Mouse (Mus musculus): Measurements from ENCODE around the gene Gapvd1. TPM values are rescaled to one million over a fixed set of nuclear protein-coding genes. Genes with fewer than 3 reads are reported as not detected.

Gapvd1 gene
- polyA plus RNA-seq, 1 experiment from 2014 or later: 119 TPM

GRCm38 (mm10) chr2:34739684-34740391 is 15.2 kb downstream of the Gapvd1 start:
- Histone ChIP-seq H3K4me3 (no peak overlapping the region), H3K9ac (no peak overlapping the region), H3K27me3 (no peaks in the 10 kb centered on the region), H3K27ac (replicated peaks) (no peak overlapping the region), H3K36me3 (0 out of 2 replicates have a peak, but pooled peaks cover 5% of the 10 kb centered on the region), H3K4me1 (replicated peaks) (no peaks in the 10 kb centered on the region), H3K9me3 (no peaks in the 10 kb centered on the region), H3K4me2 (no peak overlapping the region)
- 75% methylated on average over 1 of the region's 1 CpGs for WGBS
- ATAC-seq (ENCODE audit: low read depth): no peak

- no peaks in the 10 kb centered on the region for H3K36me3 ChIP-seq
- H3K4me1 ChIP-seq (replicated peaks): no peaks in the 10 kb centered on the region
- 70% methylated on average over 1 of the region's 1 CpGs for WGBS
- no peak overlapping the region for H3K27ac ChIP-seq (replicated peaks)
- no peak overlapping the region for H3K4me2 ChIP-seq
- no peaks in the 10 kb centered on the region for H3K9me3 ChIP-seq
- no peaks in the 10 kb centered on the region for H3K27me3 ChIP-seq
- H3K9ac ChIP-seq: no peak overlapping the region
- no peak overlapping the region for H3K4me3 ChIP-seq
- ATAC-seq (ENCODE audit: low read depth): no peak
Measured at GRCm38 (mm10) chr2:34737911-34738310, 17.1 kb downstream of the Gapvd1 start.

GRCm38 (mm10) chr2:34736626-34737025 is 18.4 kb downstream of the Gapvd1 start:
- no peaks in the 10 kb centered on the region for H3K4me1 ChIP-seq (replicated peaks)
- H3K4me2 ChIP-seq: no peak overlapping the region
- H3K27me3 ChIP-seq: no peaks in the 10 kb centered on the region
- no peaks in the 10 kb centered on the region for H3K36me3 ChIP-seq
- no peak overlapping the region for H3K4me3 ChIP-seq
- no peak overlapping the region for H3K9ac ChIP-seq
- 97% methylated on average over 1 of the region's 1 CpGs for WGBS
- ATAC-seq (ENCODE audit: low read depth): no peak
- H3K27ac ChIP-seq (replicated peaks): no peak overlapping the region
- H3K9me3 ChIP-seq: no peaks in the 10 kb centered on the region

DNA sequence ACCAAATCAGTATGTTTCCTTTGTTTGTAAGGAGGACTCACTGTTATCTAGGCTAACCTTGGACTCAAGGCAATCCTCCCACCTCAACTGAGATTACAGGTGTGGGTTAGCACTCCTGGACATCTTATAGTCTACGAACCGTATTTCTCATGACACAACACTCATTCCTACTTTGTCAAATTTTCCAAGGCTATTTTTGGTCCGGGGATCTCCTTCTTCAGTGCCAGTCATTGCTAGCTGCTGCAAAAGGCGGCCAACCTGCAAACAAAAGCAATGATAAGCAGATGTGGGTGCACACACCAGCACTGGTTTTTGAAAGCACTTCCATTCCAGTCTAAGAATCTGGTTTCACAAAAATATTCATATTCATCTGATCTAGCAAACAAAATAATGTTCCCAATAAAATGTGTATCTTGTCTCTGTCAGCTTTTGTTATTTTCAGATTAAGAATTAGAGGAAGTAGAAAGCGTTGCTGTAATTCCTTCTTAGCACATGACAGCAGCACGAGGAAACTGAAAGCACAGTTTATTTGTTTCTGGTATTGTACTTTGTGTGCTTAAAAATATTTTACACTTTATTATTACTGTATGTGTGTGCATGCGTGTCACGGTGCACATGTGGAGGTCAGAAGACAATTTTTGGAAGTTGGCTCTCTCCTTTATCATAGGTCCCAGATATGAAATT is 27.8 kb downstream of the Gapvd1 start:
- no peaks in the 10 kb centered on the region for H3K9me3 ChIP-seq
- no peak overlapping the region for H3K27ac ChIP-seq (replicated peaks)
- no peak overlapping the region for H3K9ac ChIP-seq
- no peaks in the 10 kb centered on the region for H3K4me1 ChIP-seq (replicated peaks)
- no peak overlapping the region for H3K4me3 ChIP-seq
- H3K27me3 ChIP-seq: no peaks in the 10 kb centered on the region
- peaks cover 54% of the 10 kb centered on the region for H3K36me3 ChIP-seq
- 95% methylated on average over 8 of the region's 8 CpGs for WGBS
- H3K4me2 ChIP-seq: no peak overlapping the region
- ATAC-seq (ENCODE audit: low read depth): no peak

- H3K27me3 ChIP-seq: no peaks in the 10 kb centered on the region
- WGBS: 93% methylated on average over 5 of the region's 5 CpGs
- no peaks in the 10 kb centered on the region for H3K9me3 ChIP-seq
- no peak overlapping the region for H3K4me2 ChIP-seq
- no peak overlapping the region for H3K4me3 ChIP-seq
- no peak for ATAC-seq (ENCODE audit: low read depth)
- peaks cover 71% of the 10 kb centered on the region for H3K36me3 ChIP-seq
- H3K9ac ChIP-seq: no peak overlapping the region
- H3K27ac ChIP-seq (replicated peaks): no peak overlapping the region
- H3K4me1 ChIP-seq (replicated peaks): no peaks in the 10 kb centered on the region
Measured at GRCm38 (mm10) chr2:34725269-34725668, 29.8 kb downstream of the Gapvd1 start.

DNA sequence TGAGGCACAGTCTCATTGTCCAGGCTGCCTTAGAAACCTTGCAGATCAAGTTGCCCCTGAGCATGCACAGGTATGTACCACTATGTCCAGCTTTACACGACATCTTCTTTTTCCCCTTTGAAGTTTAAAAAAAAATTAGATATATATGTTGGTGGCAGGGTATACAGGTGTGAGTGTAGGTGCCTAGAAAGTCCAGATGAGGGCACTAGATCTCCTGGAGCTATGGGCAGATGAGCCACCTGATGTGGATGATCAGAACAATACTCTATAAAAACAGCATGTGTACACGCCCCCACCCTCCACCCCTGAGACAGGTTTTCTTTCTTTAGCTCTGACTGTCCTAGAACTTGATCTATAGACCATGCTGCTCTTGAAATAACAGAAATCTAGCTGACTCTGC is 36.8 kb downstream of the Gapvd1 start:
- Histone ChIP-seq H3K4me1 (replicated peaks) (no peaks in the 10 kb centered on the region), H3K27ac (replicated peaks) (no peak overlapping the region), H3K4me2 (no peak overlapping the region), H3K9ac (no peak overlapping the region), H3K36me3 (peaks cover 77% of the 10 kb centered on the region), H3K9me3 (no peaks in the 10 kb centered on the region), H3K4me3 (no peak overlapping the region), H3K27me3 (no peaks in the 10 kb centered on the region)
- ATAC-seq (ENCODE audit: low read depth): no peak
- WGBS: 81% methylated on average over 2 of the region's 2 CpGs

DNA sequence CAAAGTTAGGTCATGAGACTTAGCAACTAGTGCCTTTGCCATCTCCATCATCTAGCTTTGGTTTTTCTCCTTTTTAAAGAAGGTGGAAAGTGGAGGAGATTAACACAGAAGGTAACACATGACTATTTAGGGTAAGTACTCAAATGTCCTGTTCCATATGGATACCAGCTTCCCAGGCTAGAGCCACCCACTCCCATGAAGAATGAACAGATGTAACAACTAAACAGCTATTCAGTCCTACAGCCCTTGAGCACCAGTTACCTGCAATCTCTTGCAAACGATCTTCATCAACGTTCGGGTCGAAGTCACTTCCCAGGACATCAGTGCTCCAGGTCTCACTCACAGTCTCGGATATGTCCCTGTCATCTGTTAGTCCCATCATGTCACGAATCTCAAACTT is 43.1 kb downstream of the Gapvd1 start:
- no peak overlapping the region for H3K4me3 ChIP-seq
- ATAC-seq (ENCODE audit: low read depth): no peak
- H3K27ac ChIP-seq (replicated peaks): no peak overlapping the region
- WGBS: 92% methylated on average over 6 of the region's 6 CpGs
- H3K4me2 ChIP-seq: no peak overlapping the region
- no peaks in the 10 kb centered on the region for H3K27me3 ChIP-seq
- H3K9ac ChIP-seq: no peak overlapping the region
- no peaks in the 10 kb centered on the region for H3K9me3 ChIP-seq
- H3K4me1 ChIP-seq (replicated peaks): no peaks in the 10 kb centered on the region
- peaks cover 85% of the 10 kb centered on the region for H3K36me3 ChIP-seq

- 88% methylated on average over 1 of the region's 1 CpGs for WGBS
- no peak for ATAC-seq (ENCODE audit: low read depth)
Measured at GRCm38 (mm10) chr2:34708675-34709074, 46.4 kb downstream of the Gapvd1 start.

GRCm38 (mm10) chr2:34696592-34696991 is 58.4 kb downstream of the Gapvd1 start:
- H3K4me3 ChIP-seq: no peak overlapping the region
- H3K4me2 ChIP-seq: no peak overlapping the region
- peaks cover 90% of the 10 kb centered on the region for H3K36me3 ChIP-seq
- no peaks in the 10 kb centered on the region for H3K9me3 ChIP-seq
- no peaks in the 10 kb centered on the region for H3K27me3 ChIP-seq
- H3K4me1 ChIP-seq (replicated peaks): no peaks in the 10 kb centered on the region
- no peak overlapping the region for H3K27ac ChIP-seq (replicated peaks)
- no peak overlapping the region for H3K9ac ChIP-seq
- ATAC-seq (ENCODE audit: low read depth): no peak

More at GRCm38 (mm10) chr2:34708675-34709074, 46.4 kb downstream of the Gapvd1 start:
- Histone ChIP-seq H3K9me3 (no peaks in the 10 kb centered on the region), H3K27ac (replicated peaks) (no peak overlapping the region), H3K27me3 (no peaks in the 10 kb centered on the region), H3K4me1 (replicated peaks) (no peaks in the 10 kb centered on the region), H3K36me3 (peaks cover 91% of the 10 kb centered on the region), H3K4me3 (no peak overlapping the region), H3K4me2 (no peak overlapping the region), H3K9ac (no peak overlapping the region)

DNA sequence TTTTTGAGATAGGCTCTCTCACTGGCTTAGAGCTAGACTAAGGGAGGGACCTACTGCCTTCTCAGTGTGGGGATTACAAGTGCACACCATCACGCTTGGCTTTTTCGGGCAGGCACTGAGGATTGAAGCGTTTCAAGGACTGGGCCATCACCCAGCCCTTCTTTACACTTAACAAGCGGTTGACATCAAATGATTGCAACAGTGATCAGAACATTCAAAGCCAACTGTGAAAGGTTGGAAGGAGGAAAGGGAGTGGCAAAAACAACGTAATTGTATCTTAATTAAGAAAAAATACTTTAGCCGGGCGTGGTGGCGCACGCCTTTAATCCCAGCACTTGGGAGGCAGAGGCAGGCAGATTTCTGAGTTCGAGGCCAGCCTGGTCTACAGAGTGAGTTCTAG is 62.2 kb downstream of the Gapvd1 start:
- H3K4me3 ChIP-seq: no peak overlapping the region
- peaks cover 91% of the 10 kb centered on the region for H3K36me3 ChIP-seq
- no peak overlapping the region for H3K27ac ChIP-seq (replicated peaks)
- no peaks in the 10 kb centered on the region for H3K4me1 ChIP-seq (replicated peaks)
- H3K4me2 ChIP-seq: no peak overlapping the region
- H3K27me3 ChIP-seq: no peaks in the 10 kb centered on the region
- WGBS: 97% methylated on average over 10 of the region's 10 CpGs
- no peak overlapping the region for H3K9ac ChIP-seq
- H3K9me3 ChIP-seq: no peaks in the 10 kb centered on the region
- ATAC-seq (ENCODE audit: low read depth): no peak

DNA sequence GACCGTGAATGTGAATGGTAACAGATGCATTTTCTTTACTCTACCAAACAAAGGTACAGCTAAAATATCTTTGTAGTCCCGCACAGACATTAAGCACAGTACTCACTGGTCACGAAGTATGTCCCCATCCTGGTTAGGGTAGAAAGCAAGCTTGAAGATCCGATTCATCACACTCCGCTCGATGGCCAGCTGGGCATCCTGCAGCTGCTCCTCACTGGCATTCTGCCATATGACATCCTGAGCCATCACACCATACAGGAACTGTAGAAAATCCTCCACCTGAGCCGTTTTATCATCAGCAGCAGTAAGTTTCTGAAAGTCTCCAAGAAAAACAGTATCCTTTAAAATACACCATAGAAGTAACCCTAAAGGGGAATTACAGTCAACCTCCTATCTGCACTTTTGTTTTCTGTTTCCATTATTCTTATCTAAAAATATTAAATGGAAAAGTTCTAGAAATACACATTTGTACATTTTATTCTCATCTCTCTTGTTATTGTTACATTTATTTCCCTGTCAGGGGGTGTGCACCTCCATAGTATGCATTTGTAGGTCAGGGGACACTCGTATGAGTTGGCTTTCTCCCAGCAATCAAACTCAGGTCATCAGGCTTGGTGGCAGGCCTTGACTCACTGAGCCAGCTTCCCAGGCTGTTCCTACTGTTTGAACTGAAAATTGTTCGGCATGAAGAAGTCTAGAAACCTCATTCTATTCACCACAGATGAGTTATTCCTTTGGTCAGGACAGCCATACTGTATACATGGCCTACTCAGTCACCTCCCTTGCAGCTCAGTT is 70.8 kb downstream of the Gapvd1 start:
- Histone ChIP-seq H3K9me3 (no peaks in the 10 kb centered on the region), H3K4me2 (no peak overlapping the region), H3K9ac (no peak overlapping the region), H3K4me1 (replicated peaks) (no peaks in the 10 kb centered on the region), H3K27ac (replicated peaks) (0 out of 2 replicates have a peak overlapping the region, but pooled peaks have one; percentile 11), H3K27me3 (no peaks in the 10 kb centered on the region), H3K36me3 (peaks cover 77% of the 10 kb centered on the region), H3K4me3 (no peak overlapping the region)
- no peak for ATAC-seq (ENCODE audit: low read depth)
- 69% methylated on average over 9 of the region's 9 CpGs for WGBS

DNA sequence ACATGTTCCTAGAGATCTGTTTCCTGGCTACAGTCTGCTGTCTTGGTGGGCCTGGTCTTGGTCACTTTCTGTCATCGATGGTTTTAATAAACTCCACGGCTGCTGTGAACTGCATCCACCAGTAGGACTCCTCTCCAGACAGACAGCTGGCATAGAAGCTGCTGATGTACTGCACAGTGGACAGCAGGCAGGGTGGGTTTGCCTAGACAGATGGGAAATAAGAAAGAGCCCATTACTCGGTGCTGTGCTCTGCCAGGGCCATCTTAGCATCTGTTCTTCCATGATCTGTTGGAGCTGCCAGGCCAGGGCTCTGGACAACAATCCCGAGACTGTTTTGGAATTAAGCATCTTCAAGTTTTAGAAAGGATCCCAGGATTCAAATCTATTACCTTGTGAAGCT is 77.1 kb downstream of the Gapvd1 start:
- 92% methylated on average over 4 of the region's 4 CpGs for WGBS
- H3K4me2 ChIP-seq: no peak overlapping the region
- no peak overlapping the region for H3K4me3 ChIP-seq
- no peak overlapping the region for H3K27ac ChIP-seq (replicated peaks)
- H3K36me3 ChIP-seq: peaks cover 68% of the 10 kb centered on the region
- no peaks in the 10 kb centered on the region for H3K4me1 ChIP-seq (replicated peaks)
- H3K27me3 ChIP-seq: no peaks in the 10 kb centered on the region
- no peaks in the 10 kb centered on the region for H3K9me3 ChIP-seq
- ATAC-seq (ENCODE audit: low read depth): no peak
- no peak overlapping the region for H3K9ac ChIP-seq

All from neural tube, embryonic 13.5 days (tissue).